Mouse (Mus musculus) mammary gland, adult 2 months (tissue): ENCODE data around the gene Rnf181. TPM values are rescaled to one million over a fixed set of nuclear protein-coding genes. Genes with fewer than 3 reads are reported as not detected.

Experiments
- polyA plus RNA-seq: library from polyadenylated mRNA; depleted of rRNA; stranded (reverse); fragments of >200 nt; gene quantifications from 2 replicates; pipeline ENCODE4 v1.2.3, GENCODE M21; 2012; ENCODE audit warnings: low replicate concordance; rRNA removed

Rnf181 gene
- 63.9 and 64.3 TPM in 2 replicates for polyA plus RNA-seq

DNA sequence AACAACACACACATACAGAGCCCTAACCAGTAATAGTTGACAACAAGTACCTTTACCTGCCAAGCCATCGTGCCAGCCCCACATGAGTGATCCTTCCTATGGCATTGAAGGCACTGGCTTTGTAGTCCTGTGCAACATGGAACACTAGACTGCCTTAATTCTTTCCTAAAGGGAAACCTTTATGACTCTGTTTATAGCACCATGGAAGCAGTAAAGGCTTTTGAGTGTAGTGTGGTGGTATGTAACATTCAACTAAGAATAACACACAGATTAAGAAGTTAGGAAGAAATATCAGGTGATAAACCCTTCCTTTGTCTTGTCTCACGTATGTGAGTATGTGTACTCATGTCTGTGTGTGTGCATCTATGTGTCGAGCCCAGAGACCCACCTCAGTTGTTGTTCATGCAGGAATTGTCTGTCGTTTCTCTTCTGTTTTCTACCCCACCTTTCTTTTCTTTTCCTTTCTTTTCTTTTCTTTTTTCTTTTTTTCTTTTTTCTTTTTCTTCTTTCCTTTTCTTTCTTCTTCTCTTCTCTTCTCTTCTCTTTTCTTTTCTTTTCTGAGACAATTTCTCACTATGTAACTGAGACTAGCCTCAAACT, at the start of gene Rnf181:
TSS of gene Rnf181 (minus strand) at position 113 of the 600 bp plus-strand sequence.

DNA sequence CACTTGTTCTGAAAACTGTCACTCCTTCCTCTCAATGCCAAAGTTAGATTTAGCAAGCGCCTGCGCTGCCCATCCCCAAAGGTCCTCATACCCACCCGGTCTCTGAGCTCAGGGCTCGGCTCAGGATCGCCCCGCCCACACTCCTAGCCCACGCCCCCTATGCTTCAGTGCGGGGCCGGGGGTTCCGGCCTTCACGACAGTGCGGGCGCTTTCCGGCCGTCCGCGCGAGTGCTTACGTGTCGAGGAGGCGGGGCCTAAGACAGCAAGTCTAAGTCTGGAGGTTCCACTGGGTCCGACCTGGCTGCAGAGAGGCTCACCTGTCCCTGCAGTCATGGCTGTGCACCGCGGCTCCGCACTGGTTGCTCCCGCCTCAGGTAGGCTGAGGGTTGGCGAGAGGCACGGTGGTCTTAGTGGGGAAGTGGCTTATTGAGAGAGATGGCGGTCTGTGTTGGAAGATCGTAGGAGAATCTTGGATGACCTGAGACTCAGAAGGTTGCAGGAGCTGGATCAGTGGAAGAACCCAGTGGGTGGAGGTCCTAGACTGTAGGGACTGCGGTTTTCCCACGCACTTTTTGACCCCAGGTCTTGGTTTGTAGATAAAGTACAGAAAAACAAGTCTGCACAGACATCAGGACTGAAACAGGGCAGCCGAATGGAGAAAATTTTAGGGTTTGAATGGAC, 47.5 kb upstream of the Rnf181 start, which contains the start of gene Ggcx:
TSS of gene Ggcx (plus strand) at position 233 of the 681 bp plus-strand sequence.

DNA sequence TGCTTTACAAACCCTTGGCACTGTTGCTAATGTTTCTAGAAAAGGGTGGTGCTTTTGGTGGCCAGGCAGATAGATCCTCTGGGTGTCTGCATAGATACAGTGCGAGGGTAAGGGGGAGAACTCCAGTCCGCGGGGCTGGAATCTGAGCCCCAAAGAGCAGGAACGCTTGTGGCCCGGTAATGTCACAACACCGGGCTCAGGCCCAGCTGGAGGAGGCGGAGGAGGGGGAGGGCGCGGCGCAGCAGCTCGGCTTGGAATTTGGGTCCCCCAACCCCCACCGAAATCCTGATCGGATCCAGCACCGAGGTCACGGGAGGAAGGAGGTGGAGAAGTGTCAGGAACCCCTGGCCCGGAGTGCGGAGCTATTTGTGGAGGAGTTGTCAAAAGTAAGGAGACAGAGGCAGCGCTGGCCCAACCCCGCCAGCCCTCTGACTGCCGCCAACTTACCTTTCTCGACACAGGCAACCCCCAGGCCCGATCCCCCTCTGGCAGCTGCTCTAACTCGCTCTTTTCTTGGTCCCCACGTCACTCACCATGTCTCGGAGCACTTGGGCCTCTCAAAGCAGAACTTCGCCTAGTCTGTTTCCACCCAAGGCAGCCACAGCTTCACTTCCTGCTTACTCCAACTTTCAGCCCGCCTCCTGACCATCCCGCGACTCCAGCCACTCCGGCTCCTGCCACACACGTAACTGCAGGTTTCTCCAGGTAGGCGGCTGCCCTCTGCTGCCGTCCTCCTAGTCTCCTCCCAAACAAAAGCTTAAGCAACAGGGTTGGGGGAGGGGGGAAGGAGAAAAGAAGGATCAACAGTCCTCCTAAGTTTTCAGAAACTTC, 23.4 kb upstream of the Rnf181 start, which contains the start of gene Vamp8:
TSS of gene Vamp8 (minus strand) at position 763 of the 831 bp plus-strand sequence.

DNA sequence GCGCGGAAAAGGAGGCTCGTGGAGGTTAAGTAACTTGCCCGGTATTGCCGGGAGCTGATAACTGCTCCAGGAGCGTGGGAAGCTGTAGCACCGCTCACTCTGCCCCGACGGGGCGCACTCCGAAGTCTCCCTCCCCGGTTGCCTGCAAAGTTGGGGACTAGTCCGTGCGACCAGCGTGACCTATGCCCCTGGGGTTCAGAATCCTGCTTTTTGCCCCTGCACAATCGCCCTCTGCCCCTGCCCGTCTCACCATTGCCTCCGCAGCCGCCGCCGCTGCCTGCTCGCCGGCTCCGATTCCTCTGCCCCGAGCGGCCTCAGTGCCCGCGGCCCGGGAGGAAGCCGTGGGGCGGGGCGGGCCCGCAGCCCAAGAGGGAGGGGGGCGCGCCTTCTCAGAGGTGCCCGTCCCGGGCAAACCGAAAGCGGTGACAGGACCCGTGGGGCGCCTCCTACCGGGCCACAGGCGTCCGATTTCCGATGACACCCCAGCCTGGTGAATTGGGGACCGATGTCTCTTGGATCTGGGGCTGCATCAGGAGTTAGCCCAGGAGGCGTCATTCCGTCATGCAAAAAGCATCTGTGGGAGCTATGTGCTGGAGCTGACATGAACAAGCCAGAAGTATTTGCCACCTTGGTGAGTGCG, 13.5 kb upstream of the Rnf181 start, which contains the start of gene Vamp5:
TSS of gene Vamp5 (minus strand) at position 338 of the 640 bp plus-strand sequence.

DNA sequence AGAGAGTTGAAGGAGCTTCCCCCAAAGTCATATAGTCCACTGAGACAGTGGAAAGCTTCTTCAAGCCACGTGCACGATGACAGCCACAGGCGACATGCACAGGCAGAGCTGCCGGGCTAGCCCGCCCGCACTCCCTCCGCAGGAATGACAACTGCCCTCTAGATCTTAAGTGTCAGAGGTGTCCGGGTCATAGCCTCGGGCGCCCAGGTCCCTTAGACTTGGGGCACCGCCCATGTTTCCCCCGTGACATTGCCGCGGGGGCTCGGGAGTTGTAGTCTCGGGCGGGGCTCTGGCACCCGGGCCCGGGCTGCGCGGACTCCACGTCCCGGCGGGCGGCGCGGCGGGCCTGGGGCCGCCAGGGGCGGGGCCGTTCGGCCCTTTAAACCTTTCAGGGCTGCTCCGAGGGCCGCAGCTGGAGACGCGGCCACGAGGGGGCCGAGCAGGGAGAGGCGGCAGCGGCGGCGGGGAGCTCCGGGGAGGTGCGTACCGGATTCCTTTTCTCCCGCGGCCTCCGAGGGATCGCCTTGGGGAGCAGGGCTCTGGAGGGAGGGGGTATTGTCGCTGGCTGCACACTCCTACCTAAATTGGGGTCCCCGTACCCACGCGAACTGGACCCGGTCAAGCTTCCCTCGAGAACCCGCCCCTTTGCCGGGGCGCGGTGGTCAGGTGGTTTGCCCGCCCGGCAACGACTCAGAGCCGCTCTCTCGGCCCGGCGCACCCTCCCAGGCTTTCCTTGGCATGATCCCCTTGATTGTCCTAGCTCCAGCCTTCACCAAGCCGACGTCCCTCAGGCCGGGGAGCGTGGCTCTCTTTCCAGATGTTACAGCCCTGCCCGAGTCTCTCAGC, 11.5 kb downstream of the Rnf181 start, which contains the start of gene Tmem150a:
TSS of gene Tmem150a (plus strand) at position 382 of the 846 bp plus-strand sequence.

DNA sequence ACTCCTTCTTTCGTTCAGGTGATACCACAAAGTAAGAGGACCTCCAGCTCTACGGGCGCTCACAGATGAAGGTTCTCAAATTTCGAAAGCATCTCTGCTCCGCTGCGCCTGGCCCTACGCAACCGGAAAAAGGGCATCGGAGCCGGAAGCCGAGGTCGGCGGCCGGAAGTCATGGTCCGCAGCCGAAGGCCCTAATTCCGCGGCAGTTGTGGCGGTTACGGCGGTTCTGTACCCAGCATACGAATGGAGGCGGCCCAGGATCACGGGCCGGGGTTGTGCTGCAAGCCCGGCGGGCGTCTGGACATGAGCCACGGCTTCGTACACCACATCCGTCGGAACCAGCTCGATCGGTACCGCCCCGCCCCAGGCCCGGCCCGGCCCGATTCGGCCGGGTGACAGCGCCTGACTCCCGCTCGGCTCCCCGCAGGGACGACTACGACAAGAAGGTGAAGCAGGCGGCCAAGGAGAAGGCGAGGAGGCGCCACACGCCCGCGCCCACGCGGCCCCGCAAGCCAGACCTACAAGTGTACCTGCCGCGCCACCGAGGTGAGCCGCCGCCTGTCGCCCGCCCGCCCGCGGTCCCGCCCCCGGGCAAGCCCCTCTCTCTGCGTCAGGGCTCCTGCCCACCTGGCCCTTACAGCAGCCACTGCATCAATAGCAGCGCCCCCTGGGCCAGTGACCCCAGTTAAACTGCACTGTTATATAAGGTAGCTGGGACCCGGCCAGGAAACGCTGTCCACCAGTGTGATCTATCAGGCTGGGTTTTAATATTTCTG, 19.4 kb downstream of the Rnf181 start, which contains the start of gene 0610030E20Rik:
TSS of gene 0610030E20Rik (plus strand) at position 152 of the 776 bp plus-strand sequence.

DNA sequence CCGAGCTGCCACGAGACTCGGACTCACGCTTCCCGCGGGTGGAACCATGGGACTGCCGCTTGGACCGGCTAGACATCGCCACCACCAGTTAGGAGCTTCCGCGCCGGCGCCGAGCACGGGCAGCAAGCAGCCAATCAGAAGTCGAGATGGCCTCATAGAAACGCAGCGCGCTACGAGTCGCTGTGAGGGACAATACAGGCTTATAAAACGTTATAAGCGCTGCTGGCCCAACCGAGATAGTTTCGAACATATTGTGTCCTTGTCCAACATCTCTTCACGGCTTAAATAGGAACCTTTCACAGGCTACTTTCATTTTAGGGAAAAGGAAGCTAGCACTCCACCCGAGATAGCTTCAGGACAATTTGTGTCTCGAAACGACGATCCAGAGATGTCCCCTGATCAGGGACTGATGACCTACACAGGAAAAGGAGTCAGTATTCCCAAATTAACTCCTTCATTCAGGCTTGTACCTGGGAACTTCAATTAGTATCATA, 21.6 kb downstream of the Rnf181 start, which contains the start of gene Usp39:
TSS of gene Usp39 (minus strand) at position 111 of the 494 bp plus-strand sequence.

Other genes starting within 250 kb of the Rnf181 start
- 9.1 and 14.8 TPM in 2 replicates for gene Atoh8, start 131.4 kb downstream of the Rnf181 start, polyA plus RNA-seq
- gene Sftpb, start 62.3 kb downstream of the Rnf181 start, polyA plus RNA-seq: 0.80 and 1.6 TPM in 2 replicates
- 14.1 and 27.3 TPM in 2 replicates for gene Usp39, start 21.8 kb downstream of the Rnf181 start, polyA plus RNA-seq
- 24.1 and 25.5 TPM in 2 replicates for gene 0610030E20Rik, start 19.6 kb downstream of the Rnf181 start, polyA plus RNA-seq
- 37.7 and 56.7 TPM in 2 replicates for gene Tmem150a, start 11.5 kb downstream of the Rnf181 start, polyA plus RNA-seq
- gene Vamp5, start 13.5 kb upstream of the Rnf181 start, polyA plus RNA-seq: 26.1 and 61.1 TPM in 2 replicates
- 110 and 196 TPM in 2 replicates for gene Vamp8, start 23.7 kb upstream of the Rnf181 start, polyA plus RNA-seq
- 21.4 and 27.9 TPM in 2 replicates for gene Ggcx, start 47.4 kb upstream of the Rnf181 start, polyA plus RNA-seq
- gene Mat2a, start 72.6 kb upstream of the Rnf181 start, polyA plus RNA-seq: 100 and 101 TPM in 2 replicates
- 0.20 and 0.26 TPM in 2 replicates for gene Sh2d6, start 154.8 kb upstream of the Rnf181 start, polyA plus RNA-seq
- gene Capg, start 177.4 kb upstream of the Rnf181 start, polyA plus RNA-seq: 69.5 and 133 TPM in 2 replicates
- gene Elmod3, start 231.5 kb upstream of the Rnf181 start, polyA plus RNA-seq: 27.9 and 40.5 TPM in 2 replicates
- 65.2 and 114 TPM in 2 replicates for gene Retsat, start 231.5 kb upstream of the Rnf181 start, polyA plus RNA-seq